Mouse (Mus musculus) heart, adult 9 months (tissue): ENCODE measurements around the gene Ssr1.
A peak's percentile ranks its signal among the peaks of the same experiment; 100 is the strongest.

Source experiments
- DNase-seq, 2 experiments: peaks; one replicate each; pipeline ENCODE4 v3.0.0; 2022; ENCODE audit warnings: low spot score in 2 of 2

Gene Ssr1

GRCm38 (mm10) chr13:37993704-37994404, at the start of gene Ssr1:
Gene Ssr1 (minus strand): TSS chr13:37994217.
- peak; percentile 95 for DNase-seq

- no peak for DNase-seq
These were observed 43.8 kb upstream of the Ssr1 start for GRCm38 (mm10) chr13:38037811-38038210.

DNA sequence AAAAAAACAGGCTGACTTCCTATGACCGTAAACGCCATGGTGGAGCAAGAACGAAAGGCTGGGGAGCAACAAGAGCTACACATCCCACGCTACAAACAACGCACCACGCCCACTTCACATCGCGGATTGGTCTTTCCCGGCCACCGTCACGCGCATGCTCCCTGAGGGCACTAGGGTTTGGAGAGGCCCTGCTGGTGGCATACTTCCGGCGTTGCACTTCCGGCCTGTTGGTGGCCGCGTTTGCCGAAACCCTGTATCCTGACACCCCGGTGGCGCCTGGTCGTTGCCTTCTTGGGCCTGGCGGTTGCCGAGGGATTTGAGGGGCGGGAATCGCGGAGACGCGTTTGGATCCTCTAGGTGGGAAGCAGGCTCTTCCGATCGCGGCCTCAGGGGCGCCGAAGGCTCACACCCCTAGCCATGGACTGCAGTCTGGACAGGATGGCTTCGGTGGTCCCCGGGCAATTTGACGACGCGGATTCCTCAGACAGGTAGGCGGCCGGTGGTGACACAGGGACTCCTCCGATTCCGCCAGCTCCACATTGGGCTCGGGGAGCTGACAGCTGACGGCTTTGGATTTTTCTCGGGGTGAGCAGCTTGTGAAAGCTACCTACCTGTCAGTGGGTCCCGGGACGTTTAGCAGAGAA, 43.1 kb upstream of the Ssr1 start, which contains the start of gene Cage1:
Gene Cage1 (minus strand): TSS at position 26 of the 644 bp plus-strand sequence.
- peak; percentile 96 to 97 for DNase-seq

GRCm38 (mm10) chr13:38036343-38037043, 42.5 kb upstream of the Ssr1 start, which contains the start of gene Riok1:
Gene Riok1 (plus strand): TSS chr13:38036995.
- DNase-seq: no peak

DNA sequence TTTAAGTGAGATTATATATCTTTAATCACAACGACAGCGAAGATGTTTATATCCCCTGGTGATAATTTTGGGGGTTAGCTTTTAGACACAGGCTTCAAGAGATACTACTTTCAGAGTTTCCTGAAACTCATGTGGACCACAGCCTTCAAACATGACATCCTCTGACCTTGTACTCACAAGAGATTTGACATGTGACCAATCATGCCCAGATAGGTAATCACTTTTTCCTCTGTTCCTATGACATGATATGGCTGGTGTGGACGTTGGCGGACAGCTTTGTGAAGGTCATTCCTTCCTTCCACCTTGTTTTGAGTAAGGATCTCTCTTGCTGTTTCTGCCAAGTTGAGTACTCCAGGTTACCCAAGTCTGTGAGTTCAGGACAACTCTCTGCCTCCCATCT, 34.4 kb upstream of the Ssr1 start:
- DNase-seq: no peak

DNA sequence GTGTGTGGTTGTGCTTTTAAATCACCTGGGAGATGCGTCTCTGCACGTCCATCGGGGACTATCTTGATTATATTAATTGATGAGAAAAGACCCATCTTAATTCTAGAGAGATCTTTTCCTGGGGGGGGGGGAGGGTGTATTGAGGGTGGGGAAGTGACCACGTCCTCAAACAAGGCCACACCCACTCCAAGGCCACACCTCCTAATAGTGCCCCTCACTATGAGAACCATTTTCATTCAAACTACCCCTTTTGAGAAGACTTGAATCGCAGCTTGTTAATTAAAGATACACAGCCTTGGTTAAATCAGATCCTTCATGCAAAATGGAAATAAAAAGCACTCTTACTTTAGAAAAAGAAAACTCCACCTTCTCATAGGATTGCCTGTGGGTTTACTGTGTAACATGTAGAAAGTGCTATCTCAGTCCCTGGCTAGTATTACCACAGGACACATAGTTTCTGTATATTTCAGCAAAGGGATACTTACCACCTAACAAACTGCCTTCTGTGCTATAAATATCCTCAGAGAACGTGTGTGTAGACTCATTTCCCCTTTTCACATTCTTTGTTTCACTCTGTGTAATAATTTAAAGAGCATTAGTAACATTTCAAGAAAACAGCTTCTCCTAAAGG, 33.7 kb upstream of the Ssr1 start:
- DNase-seq: no peak

DNA sequence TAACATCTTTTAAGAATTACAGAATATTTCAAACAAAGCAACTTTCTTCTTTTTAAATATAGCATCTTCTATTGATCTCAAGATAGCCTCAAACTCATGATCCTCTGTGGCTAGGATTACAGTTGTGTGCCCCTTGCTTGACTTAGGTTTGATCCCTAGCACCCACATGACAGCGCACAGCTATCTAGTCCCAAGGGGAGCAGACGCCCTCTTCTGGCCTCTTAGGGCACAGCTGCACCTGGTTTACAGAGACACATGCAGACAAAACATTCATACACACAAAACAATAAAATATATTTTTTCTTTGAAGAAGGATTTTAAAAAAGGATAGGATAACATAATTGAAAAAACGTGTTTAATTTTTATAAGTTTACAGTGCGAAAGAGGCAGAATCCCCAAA, 31.9 kb upstream of the Ssr1 start:
- DNase-seq: no peak

DNA sequence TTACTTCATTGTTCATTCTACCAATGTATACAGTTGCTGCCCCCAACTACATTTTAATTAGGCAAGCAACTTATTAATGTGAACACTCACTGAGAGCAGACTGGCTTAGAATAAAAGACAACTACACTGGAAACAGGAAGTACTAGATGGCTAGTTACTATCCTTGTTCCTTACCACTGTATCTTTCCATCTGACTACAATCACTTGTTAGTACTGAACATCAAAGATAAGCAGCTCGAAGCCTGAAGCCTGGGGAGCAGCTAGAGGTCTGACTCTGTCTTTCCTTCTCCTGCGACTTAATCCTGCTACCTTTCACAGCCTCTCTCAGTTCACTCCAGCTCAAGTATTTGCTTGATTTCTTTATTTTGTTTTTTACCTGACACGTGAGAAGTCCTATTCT, 24.8 kb upstream of the Ssr1 start:
- no peak for DNase-seq

- no peak for DNase-seq
These were observed 21.6 kb upstream of the Ssr1 start for GRCm38 (mm10) chr13:38015591-38015990.

DNA sequence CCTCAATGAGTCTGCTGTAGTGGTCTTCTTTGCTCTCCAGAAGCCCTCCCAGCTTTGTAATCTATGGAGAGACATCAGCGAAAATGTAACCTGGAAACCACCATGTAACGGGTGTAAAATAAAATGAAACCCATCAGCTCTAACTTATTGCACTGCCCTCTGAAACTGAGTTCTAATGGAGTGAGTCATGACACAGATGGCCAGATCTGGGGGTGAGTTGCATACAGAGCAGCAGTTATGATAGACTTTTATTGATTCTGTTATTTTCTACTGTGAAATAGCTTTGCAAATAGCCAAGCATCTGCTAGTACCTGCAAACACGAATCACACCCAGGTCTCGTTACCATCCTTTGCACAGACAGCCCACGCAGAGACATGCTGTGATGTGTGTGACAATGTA, 18.4 kb upstream of the Ssr1 start:
- DNase-seq: no peak

DNA sequence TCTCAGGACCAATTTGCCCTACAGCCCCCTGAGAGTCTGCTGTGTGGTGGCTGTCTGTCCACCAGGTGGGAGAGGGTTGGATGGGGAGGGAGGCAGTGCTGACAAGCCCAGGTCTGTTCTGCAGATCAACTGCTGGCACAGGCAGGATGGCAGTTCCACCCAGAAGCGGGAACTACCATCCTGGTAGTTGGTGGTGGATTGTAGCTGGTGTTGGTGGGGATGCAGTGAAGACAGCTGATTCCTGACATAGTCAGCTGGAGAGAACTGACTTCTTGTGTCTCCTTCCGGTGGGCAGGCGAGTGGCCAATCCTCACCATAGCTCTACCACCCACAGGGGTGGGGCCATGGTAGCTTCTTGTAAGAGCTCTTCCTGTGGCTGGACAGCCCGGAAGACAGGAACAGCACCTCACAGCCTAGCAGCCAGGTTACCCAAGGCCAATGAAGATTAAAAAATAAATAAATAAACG, 16.5 kb upstream of the Ssr1 start:
- no peak for DNase-seq

- peak in 1 of 2 experiments; percentile 5 for DNase-seq
These were observed 15.8 kb upstream of the Ssr1 start for GRCm38 (mm10) chr13:38009721-38010408.

GRCm38 (mm10) chr13:38007972-38008371, 14.0 kb upstream of the Ssr1 start:
- DNase-seq: no peak

- no peak for DNase-seq
These were observed 8.4 kb upstream of the Ssr1 start for GRCm38 (mm10) chr13:38002461-38002860.

- DNase-seq: no peak
These were observed 5.7 kb upstream of the Ssr1 start for GRCm38 (mm10) chr13:37999713-38000112.

GRCm38 (mm10) chr13:37994405-37994749, 360 bp upstream of the Ssr1 start:
- DNase-seq: no peak

DNA sequence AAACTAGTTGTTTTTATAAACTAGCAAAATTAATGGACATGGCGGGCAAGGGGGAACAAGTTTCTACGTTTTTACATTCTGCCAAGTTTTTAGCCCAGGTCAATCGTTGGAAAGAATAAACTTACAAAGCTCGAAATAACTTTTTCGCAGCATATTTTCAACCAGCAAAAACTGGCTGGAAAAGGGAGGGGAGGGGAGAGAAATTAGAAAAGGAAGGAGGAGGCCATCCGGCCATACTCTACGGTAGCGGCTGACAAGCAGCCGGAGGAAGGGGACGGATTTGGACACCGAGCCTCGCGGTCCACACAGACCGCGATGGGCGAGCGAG, 677 bp downstream of the Ssr1 start:
- DNase-seq: peak in 1 of 2 experiments; percentile 9

- no peak for DNase-seq
These were observed 1.2 kb downstream of the Ssr1 start for GRCm38 (mm10) chr13:37992638-37993371.

DNA sequence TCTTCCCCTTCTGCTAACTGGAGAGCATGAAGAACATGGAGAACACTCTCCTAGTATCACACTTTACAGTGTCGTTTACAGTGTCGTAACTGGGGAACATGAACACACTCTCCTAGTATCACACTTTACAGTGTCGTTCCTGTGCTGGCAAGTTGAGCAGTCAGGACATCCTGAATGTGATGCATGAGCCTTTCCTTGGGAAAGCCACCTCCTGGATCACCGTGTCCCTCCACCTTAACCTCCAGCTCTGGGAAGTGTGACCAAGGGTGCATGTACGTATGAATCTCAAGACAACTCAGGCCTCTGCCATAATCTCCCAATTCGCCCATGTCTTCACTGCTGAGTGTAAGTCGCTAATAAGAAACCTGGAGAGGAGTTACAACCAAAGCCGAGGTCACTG, 4.3 kb downstream of the Ssr1 start:
- DNase-seq: no peak

DNA sequence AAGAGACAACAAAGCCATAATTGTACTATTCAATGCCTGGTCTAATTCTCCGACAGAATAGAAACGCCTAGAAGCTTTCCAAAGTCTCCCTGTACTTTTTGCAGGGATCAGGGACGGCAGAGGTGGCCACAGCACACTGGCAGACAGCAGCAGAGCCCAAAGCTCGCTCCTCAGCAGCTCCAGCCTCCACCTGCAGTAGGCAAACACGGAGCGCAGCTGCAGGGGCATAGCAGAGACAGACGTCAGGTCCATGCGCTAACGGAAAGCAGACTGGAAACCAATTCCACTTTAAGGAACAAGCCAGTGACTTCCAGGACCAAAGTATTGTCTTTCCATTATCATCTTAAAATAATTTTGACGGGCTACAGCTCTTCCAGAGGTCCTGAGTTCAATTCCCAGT, 7.9 kb downstream of the Ssr1 start:
- DNase-seq: no peak

- no peak for DNase-seq
These were observed 13.0 kb downstream of the Ssr1 start for GRCm38 (mm10) chr13:37981063-37981462.
